Mouse (Mus musculus) ZHBTc4 (cell line): Measurements from ENCODE around the gene Foxk1.

Source experiments
- DNase-seq: peaks from one replicate; pipeline ENCODE4 v3.0.0-alpha.2; 2011; ENCODE audit warnings: low read depth, low spot score

Gene Foxk1

GRCm38 (mm10) chr5:142387716-142388115 lies 13.6 kb upstream of the Foxk1 start:
- peak; percentile 66 for DNase-seq

GRCm38 (mm10) chr5:142391691-142392090 lies 9.6 kb upstream of the Foxk1 start:
- DNase-seq = no peak

- DNase-seq = peak; percentile 84
Measured at GRCm38 (mm10) chr5:142394602-142395252, 6.6 kb upstream of the Foxk1 start.

GRCm38 (mm10) chr5:142395909-142396308 lies 5.4 kb upstream of the Foxk1 start:
- no peak for DNase-seq

- DNase-seq = peak; percentile 64
Measured at GRCm38 (mm10) chr5:142400181-142400883, 965 bp upstream of the Foxk1 start.

GRCm38 (mm10) chr5:142401641-142402625 lies 636 bp downstream of the Foxk1 start:
- DNase-seq = peak; percentile 45

GRCm38 (mm10) chr5:142403694-142404093 lies 2.4 kb downstream of the Foxk1 start:
- no peak for DNase-seq

GRCm38 (mm10) chr5:142404307-142404706 lies 3.0 kb downstream of the Foxk1 start:
- no peak for DNase-seq

- DNase-seq = no peak
Measured at GRCm38 (mm10) chr5:142405426-142405825, 4.1 kb downstream of the Foxk1 start.

- DNase-seq = no peak
Measured at GRCm38 (mm10) chr5:142406401-142406800, 5.1 kb downstream of the Foxk1 start.

- DNase-seq = no peak
Measured at GRCm38 (mm10) chr5:142406937-142407336, 5.6 kb downstream of the Foxk1 start.

- no peak for DNase-seq
Measured at GRCm38 (mm10) chr5:142407381-142407780, 6.1 kb downstream of the Foxk1 start.

- DNase-seq = no peak
Measured at GRCm38 (mm10) chr5:142409169-142409568, 7.9 kb downstream of the Foxk1 start.

GRCm38 (mm10) chr5:142410348-142410747 lies 9.1 kb downstream of the Foxk1 start:
- no peak for DNase-seq

- no peak for DNase-seq
Measured at GRCm38 (mm10) chr5:142412678-142413385, 11.5 kb downstream of the Foxk1 start.

GRCm38 (mm10) chr5:142413723-142414445 lies 12.6 kb downstream of the Foxk1 start:
- DNase-seq = no peak

- DNase-seq = peak; percentile 65
Measured at GRCm38 (mm10) chr5:142415401-142415800, 14.1 kb downstream of the Foxk1 start.

- DNase-seq = no peak
Measured at GRCm38 (mm10) chr5:142416070-142416775, 14.9 kb downstream of the Foxk1 start.

- no peak for DNase-seq
Measured at GRCm38 (mm10) chr5:142417104-142417503, 15.8 kb downstream of the Foxk1 start.

- DNase-seq = no peak
Measured at GRCm38 (mm10) chr5:142417876-142418275, 16.6 kb downstream of the Foxk1 start.
